Mouse (Mus musculus): Measurements from ENCODE around the gene Esp8. TPM values are rescaled to one million over a fixed set of nuclear protein-coding genes. Genes with fewer than 3 reads are reported as not detected.

The Esp8 gene
- not detected in 2 replicates for polyA plus RNA-seq (2015; fragmentation: Nextera tagmentation; extraction: Ambion mirVana)

GRCm38 (mm10) chr17:40519818-40520217, at the start of gene Esp8:
Gene Esp8 (plus strand): TSS chr17:40520022.

GRCm38 (mm10) chr17:40561207-40561606, 41.4 kb downstream of the Esp8 start, which contains the start of gene Esp6:
Gene Esp6 (plus strand): TSS chr17:40561507.

Other genes with a start within 250 kb of the Esp8 start
- not detected in 2 replicates for gene Crisp1, start 200.8 kb upstream of the Esp8 start, polyA plus RNA-seq (2015; fragmentation: Nextera tagmentation; extraction: Ambion mirVana)
- gene Esp6, start 41.5 kb downstream of the Esp8 start, polyA plus RNA-seq (2015; fragmentation: Nextera tagmentation; extraction: Ambion mirVana) = not detected in 2 replicates
- gene Esp4, start 78.6 kb downstream of the Esp8 start, polyA plus RNA-seq (2015; fragmentation: Nextera tagmentation; extraction: Ambion mirVana) = not detected in 2 replicates
- gene Esp3, start 112.1 kb downstream of the Esp8 start, polyA plus RNA-seq (2015; fragmentation: Nextera tagmentation; extraction: Ambion mirVana) = not detected in 2 replicates
- gene Esp1, start 207.1 kb downstream of the Esp8 start, polyA plus RNA-seq (2015; fragmentation: Nextera tagmentation; extraction: Ambion mirVana) = not detected in 2 replicates